Mouse (Mus musculus) CD8-positive naive resting alpha-beta T cell, adult 2 months (primary cell): ENCODE measurements around the gene Olfr568.

Experiments used
- DNase-seq, 2 experiments: peaks; one replicate each; pipeline ENCODE4 v3.0.0; 2022; ENCODE audit warnings: low read depth in 2 of 2, low spot score in 2 of 2

Gene Olfr568

GRCm38 (mm10) chr7:102876822-102877221, at the start of gene Olfr568:
Gene Olfr568 (plus strand): TSS chr7:102877122.
- no peak for DNase-seq

- no peak for DNase-seq
Measured at GRCm38 (mm10) chr7:102855807-102856206, 21.1 kb upstream of the Olfr568 start.

GRCm38 (mm10) chr7:102858665-102859064, 18.3 kb upstream of the Olfr568 start, which contains the start of gene Olfr566:
Gene Olfr566 (minus strand): TSS chr7:102858765.
- DNase-seq: no peak

- no peak for DNase-seq
Measured at GRCm38 (mm10) chr7:102890782-102891181, 13.9 kb downstream of the Olfr568 start, which contains the start of gene Olfr569. Gene Olfr569 (minus strand): TSS chr7:102890882.

- no peak for DNase-seq
Measured at GRCm38 (mm10) chr7:102915261-102915660, 38.3 kb downstream of the Olfr568 start.

GRCm38 (mm10) chr7:102916405-102916804, 39.5 kb downstream of the Olfr568 start:
- DNase-seq: no peak

GRCm38 (mm10) chr7:102917032-102917875, 40.3 kb downstream of the Olfr568 start, which contains the start of gene Olfr571:
Gene Olfr571 (minus strand): TSS chr7:102917536.
- no peak for DNase-seq

GRCm38 (mm10) chr7:102919632-102920031, 42.7 kb downstream of the Olfr568 start:
- no peak for DNase-seq

GRCm38 (mm10) chr7:102924109-102924508, 47.2 kb downstream of the Olfr568 start, which contains the start of gene Olfr572:
Gene Olfr572 (plus strand): TSS chr7:102924409.
- DNase-seq: no peak

GRCm38 (mm10) chr7:102927105-102927504, 50.2 kb downstream of the Olfr568 start:
- no peak for DNase-seq
